Mouse (Mus musculus) C2C12 (cell line): ENCODE measurements around the gene Agap2.

Experiments
- CEBPB ChIP-seq: IDR thresholded peaks from one replicate; pipeline ENCODE4 v1.6.1; 2011; ENCODE audit warnings: low read depth, mild to moderate bottlenecking, control low read depth, moderate library complexity
- CTCF ChIP-seq: IDR thresholded peaks from one replicate; pipeline ENCODE4 v1.5.1; 2011; ENCODE audit not compliant: control insufficient read depth, insufficient read depth, insufficient read length
- FOSL1 ChIP-seq: IDR thresholded peaks from one replicate; pipeline ENCODE4 v1.8.0; 2011; ENCODE audit warnings: mild to moderate bottlenecking, low read length; ENCODE audit not compliant: poor library complexity, insufficient read depth, severe bottlenecking
- MAX ChIP-seq: IDR thresholded peaks from one replicate; pipeline ENCODE4 v1.6.1; 2011; ENCODE audit warnings: mild to moderate bottlenecking, control low read depth
- MYOD1 ChIP-seq: IDR thresholded peaks from one replicate; pipeline ENCODE4 v1.6.1; 2011; ENCODE audit warnings: low read depth; ENCODE audit not compliant: control insufficient read depth, insufficient read length
- MYOG ChIP-seq: IDR thresholded peaks from one replicate; pipeline ENCODE4 v1.6.1; 2011; ENCODE audit not compliant: control insufficient read depth, insufficient read length; ENCODE audit errors: extremely low read depth
- USF1 ChIP-seq: IDR thresholded peaks from one replicate; pipeline ENCODE4 v1.6.1; 2011; ENCODE audit warnings: low read depth, mild to moderate bottlenecking, control low read depth, moderate library complexity

- TF ChIP-seq CTCF, result no peak
- TF ChIP-seq FOSL1, result no peak
- no peak for TF ChIP-seq USF1
- TF ChIP-seq MAX, result no peak
- no peak for TF ChIP-seq MYOG
- no peak for TF ChIP-seq CEBPB
- no peak for TF ChIP-seq MYOD1
Measured at GRCm38 (mm10) chr10:127118470-127118869, 43.4 kb downstream of the Agap2 start.
